Mouse (Mus musculus): Measurements from ENCODE around the gene Mpp3. TPM values are rescaled to one million over a fixed set of nuclear protein-coding genes. Genes with fewer than 3 reads are reported as not detected.

Mpp3 gene
- polyA plus RNA-seq, 1 experiment from 2014 or later: 5.5 TPM

DNA sequence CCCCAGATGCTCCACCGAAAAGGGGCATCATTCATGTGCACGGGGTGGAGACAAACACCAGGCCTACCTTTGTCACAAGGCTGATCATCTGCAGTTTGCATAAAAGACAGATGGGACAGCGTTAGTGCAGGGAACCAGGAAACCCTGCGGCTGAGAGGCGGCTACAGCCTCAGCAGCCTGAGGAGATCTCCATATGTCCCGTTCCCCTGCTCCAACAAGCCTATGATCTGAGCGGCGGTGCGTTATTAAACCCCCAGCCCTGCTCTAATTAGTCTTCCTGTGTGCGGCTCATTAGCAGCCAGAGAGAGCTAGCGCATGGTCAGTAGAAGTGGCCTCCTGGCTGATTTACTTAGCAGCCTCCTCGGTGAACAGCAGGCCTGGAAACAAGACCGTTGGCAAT lies 18.1 kb downstream of the Mpp3 start:
- no peak for ATAC-seq (ENCODE audit: insufficient number of reproducible peaks, low FRiP score, low TSS enrichment, low read depth)
- Histone ChIP-seq H3K27me3 (no peaks in the 10 kb centered on the region), H3K36me3 (no peaks in the 10 kb centered on the region), H3K9ac (no peak overlapping the region), H3K4me1 (no peaks in the 10 kb centered on the region), H3K9me3 (replicated peaks) (no peaks in the 10 kb centered on the region), H3K4me3 (replicated peaks) (no peak overlapping the region), H3K4me2 (replicated peaks) (no peak overlapping the region), H3K27ac (replicated peaks) (no peak overlapping the region)
- WGBS: 65% methylated on average over 13 of the region's 13 CpGs

DNA sequence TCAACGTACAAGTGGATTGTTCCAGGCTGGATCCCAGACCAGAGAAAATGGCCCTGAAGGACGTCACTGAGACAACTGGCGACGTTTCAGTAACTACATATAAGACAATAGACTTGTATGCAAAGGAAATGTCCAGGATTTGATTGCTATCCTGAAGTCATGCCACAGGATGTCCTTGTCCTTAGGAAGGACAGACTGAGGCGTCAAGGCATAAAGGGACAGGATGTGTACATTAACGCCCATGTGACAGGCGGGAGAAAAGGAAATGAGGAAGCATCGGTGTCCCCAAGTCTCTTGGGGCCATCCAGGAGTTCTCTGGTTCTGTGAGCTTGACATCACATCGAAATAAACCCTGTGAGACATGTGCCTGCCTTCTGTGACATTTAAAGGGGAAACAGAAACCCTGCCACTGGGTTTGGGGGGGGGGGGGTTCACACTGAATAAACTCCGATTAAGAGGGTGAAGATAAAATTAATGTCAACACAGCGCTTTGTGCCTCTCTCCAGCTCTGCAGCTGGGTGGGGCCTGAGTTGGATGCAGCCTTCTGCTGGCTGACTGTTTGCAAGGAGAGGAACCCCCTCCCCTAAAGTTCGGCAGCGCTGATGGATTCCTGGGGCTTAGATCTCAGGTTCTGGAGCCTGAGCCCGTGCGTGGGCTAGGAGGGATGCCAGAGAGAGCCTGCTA lies 19.2 kb downstream of the Mpp3 start:
- Histone ChIP-seq H3K27me3 (no peaks in the 10 kb centered on the region), H3K4me1 (no peaks in the 10 kb centered on the region), H3K36me3 (no peaks in the 10 kb centered on the region), H3K27ac (replicated peaks) (no peak overlapping the region), H3K9me3 (replicated peaks) (no peaks in the 10 kb centered on the region), H3K4me2 (replicated peaks) (no peak overlapping the region), H3K4me3 (replicated peaks) (no peak overlapping the region), H3K9ac (no peak overlapping the region)
- 74% methylated on average over 15 of the region's 15 CpGs for WGBS
- ATAC-seq (ENCODE audit: insufficient number of reproducible peaks, low FRiP score, low TSS enrichment, low read depth): no peak

DNA sequence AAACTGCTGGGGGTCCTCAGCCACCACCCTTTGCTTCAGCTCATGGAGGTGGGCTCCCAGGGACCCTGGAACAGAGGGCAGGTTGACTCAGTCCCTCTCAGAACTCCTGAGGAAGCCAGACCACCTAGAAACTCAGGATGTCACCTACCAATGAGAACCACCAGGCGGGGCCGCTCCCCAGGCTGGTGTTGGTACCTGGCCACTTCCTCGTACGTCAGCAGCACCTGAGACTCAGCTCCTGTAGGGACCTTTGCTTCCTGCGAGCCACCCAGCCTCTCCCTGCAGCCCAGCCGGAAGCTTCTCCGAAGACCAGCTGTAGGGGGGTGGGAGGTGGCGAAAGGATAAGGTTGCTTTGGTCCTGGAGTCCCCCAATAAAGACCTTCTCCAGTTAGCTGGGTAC lies 19.9 kb downstream of the Mpp3 start:
- ATAC-seq (ENCODE audit: insufficient number of reproducible peaks, low FRiP score, low TSS enrichment, low read depth): no peak
- Histone ChIP-seq H3K27me3 (no peaks in the 10 kb centered on the region), H3K36me3 (no peaks in the 10 kb centered on the region), H3K9me3 (replicated peaks) (no peaks in the 10 kb centered on the region), H3K27ac (replicated peaks) (no peak overlapping the region), H3K4me1 (no peaks in the 10 kb centered on the region), H3K4me3 (replicated peaks) (no peak overlapping the region), H3K9ac (no peak overlapping the region), H3K4me2 (replicated peaks) (no peak overlapping the region)
- 91% methylated on average over 8 of the region's 8 CpGs for WGBS

DNA sequence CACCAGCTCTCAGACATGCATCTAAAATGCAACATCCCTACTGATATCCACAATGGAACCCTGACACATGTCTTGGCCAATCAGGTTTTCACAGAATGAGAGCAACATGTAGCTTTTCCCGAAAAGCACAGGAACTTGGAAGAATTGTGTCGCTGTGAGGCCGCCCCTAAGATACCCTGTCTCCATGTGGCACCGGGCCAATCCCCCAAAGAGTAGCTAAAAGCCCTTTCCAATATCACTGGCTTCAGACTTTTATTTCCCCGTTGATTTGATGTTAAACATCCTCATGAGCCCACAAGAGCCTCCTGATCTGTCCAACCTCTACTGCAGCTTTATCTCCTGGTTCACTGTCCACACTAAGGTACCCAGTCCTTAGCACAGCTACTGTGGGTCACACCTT lies 21.6 kb downstream of the Mpp3 start:
- no peak overlapping the region for H3K9ac ChIP-seq
- WGBS: 77% methylated on average over 5 of the region's 5 CpGs
- no peak overlapping the region for H3K27ac ChIP-seq (replicated peaks)
- H3K9me3 ChIP-seq (replicated peaks): no peaks in the 10 kb centered on the region
- no peak overlapping the region for H3K4me2 ChIP-seq (replicated peaks)
- H3K27me3 ChIP-seq: no peaks in the 10 kb centered on the region
- no peak overlapping the region for H3K4me3 ChIP-seq (replicated peaks)
- no peaks in the 10 kb centered on the region for H3K36me3 ChIP-seq
- no peak for ATAC-seq (ENCODE audit: insufficient number of reproducible peaks, low FRiP score, low TSS enrichment, low read depth)
- H3K4me1 ChIP-seq: no peaks in the 10 kb centered on the region

DNA sequence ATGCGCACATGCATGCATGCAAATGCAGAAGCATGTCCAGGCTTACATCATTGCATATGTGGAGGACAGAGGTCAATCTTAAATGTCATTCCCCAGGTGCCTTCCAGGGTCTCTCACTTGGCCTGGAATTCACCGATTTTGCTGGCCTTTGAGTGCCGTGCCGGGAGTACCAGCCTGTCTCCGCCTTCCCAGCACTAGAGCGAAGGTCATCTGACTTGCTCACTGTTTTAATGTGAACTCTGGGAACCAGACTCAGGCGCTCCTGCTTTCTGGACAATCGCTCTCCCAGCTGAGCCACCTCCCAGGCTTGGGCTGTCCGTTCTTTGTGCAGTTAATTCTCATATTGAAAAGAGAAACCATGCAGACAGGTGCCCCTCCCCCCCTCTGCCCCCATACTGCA lies 22.0 kb downstream of the Mpp3 start:
- no peak for ATAC-seq (ENCODE audit: insufficient number of reproducible peaks, low FRiP score, low TSS enrichment, low read depth)
- no peak overlapping the region for H3K27ac ChIP-seq (replicated peaks)
- H3K4me3 ChIP-seq (replicated peaks): no peak overlapping the region
- H3K4me2 ChIP-seq (replicated peaks): no peak overlapping the region
- no peaks in the 10 kb centered on the region for H3K27me3 ChIP-seq
- 71% methylated on average over 9 of the region's 9 CpGs for WGBS
- H3K9ac ChIP-seq: no peak overlapping the region
- no peaks in the 10 kb centered on the region for H3K9me3 ChIP-seq (replicated peaks)
- H3K36me3 ChIP-seq: no peaks in the 10 kb centered on the region
- no peaks in the 10 kb centered on the region for H3K4me1 ChIP-seq

DNA sequence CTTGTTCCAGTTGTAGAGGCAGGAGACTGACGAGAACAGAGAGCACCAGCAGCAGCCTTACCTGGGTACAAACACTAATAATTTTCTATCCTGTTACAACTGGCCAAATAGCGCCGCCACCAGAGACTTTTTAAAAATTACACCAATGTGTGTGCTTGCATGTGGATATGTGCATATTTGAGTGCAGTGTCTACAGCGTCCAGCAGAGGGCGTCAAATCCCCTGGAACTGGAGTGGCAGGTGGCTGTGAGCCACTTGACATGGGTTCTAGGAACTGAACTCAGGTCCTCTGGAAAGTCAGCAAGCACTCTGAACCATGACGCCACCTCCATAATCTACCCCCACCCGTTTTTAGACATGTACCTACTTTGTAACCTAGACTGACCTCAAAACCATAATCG lies 24.0 kb downstream of the Mpp3 start:
- no peak overlapping the region for H3K4me2 ChIP-seq (replicated peaks)
- no peak for ATAC-seq (ENCODE audit: insufficient number of reproducible peaks, low FRiP score, low TSS enrichment, low read depth)
- H3K4me1 ChIP-seq: no peaks in the 10 kb centered on the region
- H3K9ac ChIP-seq: no peak overlapping the region
- H3K9me3 ChIP-seq (replicated peaks): no peaks in the 10 kb centered on the region
- no peaks in the 10 kb centered on the region for H3K36me3 ChIP-seq
- 92% methylated on average over 8 of the region's 8 CpGs for WGBS
- no peaks in the 10 kb centered on the region for H3K27me3 ChIP-seq
- no peak overlapping the region for H3K27ac ChIP-seq (replicated peaks)
- H3K4me3 ChIP-seq (replicated peaks): no peak overlapping the region

DNA sequence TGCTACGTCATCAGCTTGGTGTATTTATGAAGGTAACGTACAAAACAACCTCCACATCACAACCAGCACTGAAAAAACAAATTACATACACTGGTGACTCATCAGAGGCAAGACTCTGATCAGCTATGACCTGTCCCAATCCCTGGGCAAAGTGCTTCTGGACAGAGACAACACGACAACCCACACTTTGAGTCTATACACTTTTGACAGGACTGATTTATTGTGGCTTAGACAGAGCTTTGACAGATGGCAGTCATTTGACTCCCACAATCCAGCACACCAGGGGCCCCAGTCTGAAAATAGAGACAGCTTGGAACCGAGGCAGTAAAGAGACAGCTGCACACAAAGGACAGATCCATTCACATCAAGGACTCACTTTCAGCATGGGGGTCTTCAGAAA lies 28.8 kb downstream of the Mpp3 start:
- WGBS: 41% methylated on average over 4 of the region's 4 CpGs
- no peak for ATAC-seq (ENCODE audit: insufficient number of reproducible peaks, low FRiP score, low TSS enrichment, low read depth)
- H3K4me1 ChIP-seq: peaks cover 8% of the 10 kb centered on the region; the same call in 1 of the 2 replicates
- no peaks in the 10 kb centered on the region for H3K27me3 ChIP-seq
- no peak overlapping the region for H3K9ac ChIP-seq
- no peaks in the 10 kb centered on the region for H3K9me3 ChIP-seq (replicated peaks)
- no peak overlapping the region for H3K4me2 ChIP-seq (replicated peaks)
- H3K4me3 ChIP-seq (replicated peaks): no peak overlapping the region
- H3K27ac ChIP-seq (replicated peaks): no peak overlapping the region
- no peaks in the 10 kb centered on the region for H3K36me3 ChIP-seq

DNA sequence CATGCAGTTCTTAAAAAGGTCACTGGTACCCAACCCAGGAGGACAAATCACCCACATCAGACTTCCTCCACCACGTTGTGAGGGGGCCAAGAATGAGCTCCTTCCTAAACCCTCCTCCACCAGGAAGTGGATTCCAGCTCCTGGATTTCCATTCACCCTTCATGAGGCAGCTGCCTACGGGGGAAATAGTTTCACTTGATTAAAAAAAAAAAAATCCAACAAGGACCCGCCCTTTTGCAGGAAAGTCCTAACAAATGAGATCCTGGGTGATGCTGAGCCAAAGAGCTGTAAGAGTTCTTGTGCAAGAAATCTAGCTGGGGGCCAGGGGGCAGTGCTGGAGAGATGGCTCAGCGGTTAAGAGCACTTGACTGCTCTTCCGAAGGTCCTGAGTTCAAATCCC lies 30.0 kb downstream of the Mpp3 start:
- no peaks in the 10 kb centered on the region for H3K9me3 ChIP-seq (replicated peaks)
- no peak overlapping the region for H3K4me2 ChIP-seq (replicated peaks)
- no peak for ATAC-seq (ENCODE audit: insufficient number of reproducible peaks, low FRiP score, low TSS enrichment, low read depth)
- no peak overlapping the region; the same call in 1 of the 2 replicates for H3K27ac ChIP-seq (replicated peaks)
- no peak overlapping the region for H3K4me3 ChIP-seq (replicated peaks)
- no peaks in the 10 kb centered on the region for H3K36me3 ChIP-seq
- WGBS: 36% methylated on average over 5 of the region's 5 CpGs
- H3K27me3 ChIP-seq: no peaks in the 10 kb centered on the region
- no peak overlapping the region for H3K9ac ChIP-seq
- H3K4me1 ChIP-seq: peaks cover 8% of the 10 kb centered on the region; the same call in 1 of the 2 replicates

DNA sequence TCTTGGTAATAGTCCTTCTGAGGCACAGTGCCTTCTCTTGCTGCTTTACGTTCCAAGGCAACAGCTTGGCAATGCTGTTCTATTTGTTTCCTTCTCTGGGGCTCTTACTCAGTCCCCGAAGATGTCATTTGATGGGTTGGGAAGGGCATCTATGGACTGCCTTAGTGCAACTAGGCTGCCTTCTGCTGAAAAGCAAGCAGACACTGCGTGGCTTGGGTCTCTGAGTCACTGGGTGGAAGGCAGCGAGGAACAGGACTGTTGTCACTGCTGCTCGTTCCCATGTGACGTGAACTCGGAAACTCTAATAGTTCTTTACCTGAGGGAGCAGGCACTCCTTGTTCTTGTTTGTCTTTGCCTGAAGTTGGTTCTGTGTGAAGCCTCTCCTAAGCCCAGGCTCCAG lies 32.3 kb downstream of the Mpp3 start:
- Histone ChIP-seq H3K36me3 (no peaks in the 10 kb centered on the region), H3K27ac (replicated peaks) (no peak overlapping the region), H3K27me3 (no peaks in the 10 kb centered on the region), H3K4me2 (replicated peaks) (no peak overlapping the region), H3K4me3 (replicated peaks) (no peak overlapping the region), H3K9me3 (replicated peaks) (no peaks in the 10 kb centered on the region), H3K9ac (no peak overlapping the region), H3K4me1 (peaks cover 8% of the 10 kb centered on the region; the same call in 1 of the 2 replicates)
- ATAC-seq (ENCODE audit: insufficient number of reproducible peaks, low FRiP score, low TSS enrichment, low read depth): no peak
- 79% methylated on average over 7 of the region's 7 CpGs for WGBS

DNA sequence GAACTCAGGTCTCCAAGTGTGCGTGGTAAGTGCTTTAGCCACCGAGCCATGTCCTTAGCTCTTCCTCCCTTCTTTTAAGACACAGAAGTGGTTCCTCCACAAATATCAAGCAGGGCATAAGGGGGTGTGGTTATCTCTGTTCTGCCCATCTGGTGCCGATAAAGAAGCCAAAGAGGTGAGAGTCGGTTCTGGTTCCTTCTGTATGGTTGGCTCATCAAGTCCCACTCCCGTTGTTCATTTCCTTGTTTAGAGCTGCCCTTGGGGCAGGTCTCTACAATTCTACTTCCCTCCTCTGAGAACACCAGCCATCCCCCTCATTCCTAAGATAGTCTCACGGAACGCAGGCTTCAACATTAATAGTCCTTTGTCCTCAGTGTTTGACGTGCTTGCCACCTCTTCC lies 34.2 kb downstream of the Mpp3 start:
- Histone ChIP-seq H3K4me2 (replicated peaks) (no peak overlapping the region), H3K27ac (replicated peaks) (no peak overlapping the region), H3K36me3 (no peaks in the 10 kb centered on the region), H3K4me1 (peaks cover 8% of the 10 kb centered on the region; the same call in 1 of the 2 replicates), H3K27me3 (no peaks in the 10 kb centered on the region), H3K9ac (no peak overlapping the region), H3K4me3 (replicated peaks) (no peak overlapping the region), H3K9me3 (replicated peaks) (no peaks in the 10 kb centered on the region)
- ATAC-seq (ENCODE audit: insufficient number of reproducible peaks, low FRiP score, low TSS enrichment, low read depth): no peak
- 41% methylated on average over 8 of the region's 8 CpGs for WGBS

DNA sequence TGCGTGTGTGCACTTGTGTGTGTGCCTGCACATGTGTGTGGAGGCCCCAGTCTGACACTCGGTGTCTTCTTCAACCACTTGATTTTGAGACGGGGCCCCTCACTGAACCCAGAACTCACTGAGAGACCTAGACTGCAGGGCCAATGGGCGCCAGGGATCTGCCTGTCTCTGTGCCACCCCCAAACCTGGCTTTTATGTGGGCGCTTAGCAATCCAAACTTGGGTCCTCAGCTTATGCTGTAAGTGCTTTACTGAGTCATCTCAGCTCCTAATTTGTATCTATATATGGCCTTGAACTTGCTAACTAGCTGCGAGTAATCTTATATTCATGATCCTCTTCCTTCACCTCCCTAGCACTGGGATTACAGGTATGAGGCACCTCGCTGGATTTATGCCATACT lies 35.9 kb downstream of the Mpp3 start:
- Histone ChIP-seq H3K4me3 (replicated peaks) (no peak overlapping the region), H3K27ac (replicated peaks) (no peak overlapping the region), H3K4me2 (replicated peaks) (no peak overlapping the region), H3K36me3 (no peaks in the 10 kb centered on the region), H3K9ac (no peak overlapping the region), H3K4me1 (no peaks in the 10 kb centered on the region), H3K27me3 (no peaks in the 10 kb centered on the region), H3K9me3 (replicated peaks) (no peaks in the 10 kb centered on the region)
- WGBS: 87% methylated on average over 7 of the region's 7 CpGs
- no peak for ATAC-seq (ENCODE audit: insufficient number of reproducible peaks, low FRiP score, low TSS enrichment, low read depth)

DNA sequence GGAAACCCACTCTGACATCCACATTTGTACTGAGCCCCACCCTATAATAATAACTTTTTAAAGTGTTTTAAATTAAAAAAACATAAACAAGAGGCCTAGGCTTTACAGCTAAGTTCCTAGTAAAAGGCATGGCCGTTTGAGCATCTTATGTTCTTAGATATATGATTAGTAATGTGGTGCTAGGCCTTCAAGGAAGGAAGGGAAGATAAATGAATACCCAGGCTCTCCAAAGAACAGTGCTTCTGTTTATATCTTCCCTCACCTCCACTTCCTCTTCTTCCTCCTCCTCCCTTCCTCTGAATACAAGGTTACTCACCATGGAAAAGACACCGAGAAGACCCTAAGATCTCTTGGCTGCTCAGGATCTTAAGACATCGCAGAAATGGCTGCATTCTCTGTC lies 36.4 kb downstream of the Mpp3 start:
- Histone ChIP-seq H3K4me3 (replicated peaks) (no peak overlapping the region), H3K36me3 (no peaks in the 10 kb centered on the region), H3K4me1 (no peaks in the 10 kb centered on the region), H3K27ac (replicated peaks) (no peak overlapping the region), H3K27me3 (0 out of 2 replicates have a peak, but pooled peaks cover under 1% of the 10 kb centered on the region), H3K9me3 (replicated peaks) (no peaks in the 10 kb centered on the region), H3K4me2 (replicated peaks) (no peak overlapping the region), H3K9ac (no peak overlapping the region)
- no peak for ATAC-seq (ENCODE audit: insufficient number of reproducible peaks, low FRiP score, low TSS enrichment, low read depth)
- WGBS: 75% methylated on average over 3 of the region's 3 CpGs
